Mouse (Mus musculus) limb, embryonic 14.5 days (tissue): ENCODE measurements at regions not wholly inside any gene's neighbourhood (a gene's known extent, or its start where the extent isn't known, plus 50 kb on each side); places are given as distances from the start of the nearest gene placed in this dataset.

Source experiments
- ATAC-seq: fragments of 200-750 bp; cut with Nextera tagmentation; 2 replicates; pipeline ENCODE4 v1.8.0; 2017; ENCODE audit warnings: low read depth, moderate number of reproducible peaks, moderate TSS enrichment; ENCODE audit not compliant: low FRiP score
- DNase-seq: peaks from one replicate; pipeline ENCODE4 v3.0.0-alpha.2; 2015; ENCODE audit warnings: low spot score
- H3K27ac ChIP-seq: fragments of 300-500 bp; sonication (generic); replicated peaks from 2 replicates; pipeline ENCODE4 v1.5.1; 2014; ENCODE audit warnings: low read depth, mild to moderate bottlenecking, low read length, moderate library complexity, mixed read lengths
- H3K27me3 ChIP-seq: fragments of 300-500 bp; sonication (generic); 2 replicates; pipeline ENCODE4 v1.6.1; 2014; ENCODE audit warnings: low read length, mixed read lengths; ENCODE audit not compliant: control insufficient read depth, insufficient read depth
- H3K36me3 ChIP-seq: fragments of 300-500 bp; sonication (generic); 2 replicates; pipeline ENCODE4 v1.6.1; 2014; ENCODE audit warnings: mild to moderate bottlenecking, low read length, moderate library complexity, mixed read lengths; ENCODE audit not compliant: control insufficient read depth, insufficient read depth
- H3K4me1 ChIP-seq: fragments of 300-500 bp; sonication (generic); 2 replicates; pipeline ENCODE4 v1.6.1; 2014; ENCODE audit warnings: antibody characterized with exemption, low read length, mixed read lengths; ENCODE audit not compliant: control insufficient read depth, insufficient read depth
- H3K4me2 ChIP-seq: fragments of 300-500 bp; sonication (generic); replicated peaks from 2 replicates; pipeline ENCODE4 v1.6.1; 2014; ENCODE audit warnings: low read depth, mild to moderate bottlenecking, low read length, moderate library complexity; ENCODE audit not compliant: severe bottlenecking
- H3K4me3 ChIP-seq: fragments of 300-500 bp; sonication (generic); replicated peaks from 2 replicates; pipeline ENCODE4 v1.5.1; 2014; ENCODE audit warnings: low read length
- H3K9ac ChIP-seq: fragments of 300-500 bp; sonication (generic); 2 replicates; pipeline ENCODE4 v1.6.1; 2014; ENCODE audit warnings: mild to moderate bottlenecking, low read depth, low read length, moderate library complexity; ENCODE audit not compliant: severe bottlenecking
- H3K9me3 ChIP-seq: fragments of 300-500 bp; sonication (generic); 2 replicates; pipeline ENCODE4 v1.6.1; 2016; ENCODE audit warnings: low read length; ENCODE audit not compliant: control insufficient read depth
- POLR2A ChIP-seq: fragments of 200-500 bp; IDR thresholded peaks from 2 replicates; pipeline ENCODE4 v1.8.0; 2012; ENCODE audit warnings: inconsistent platforms, mild to moderate bottlenecking, moderate library complexity, borderline replicate concordance; ENCODE audit not compliant: insufficient read depth, insufficient read length; ENCODE audit errors: extremely low read depth
- WGBS: fragments of 180-500 bp; shearing (Covaris S2); extraction: QIAGEN DNeasy Blood & Tissue Kit; methylation state at CpG from one replicate; pipeline ENCODE4 v1.1.7; 2014; 5-methylcytosine and 5-hydroxymethylcytosine counted together

- no peak for ATAC-seq
- WGBS = 87% methylated on average over 7 of the region's 7 CpGs
- TF ChIP-seq POLR2A = no peak
Measured at GRCm38 (mm10) chr15:59804394-59804793, 212.0 kb downstream of the 4933412E24Rik start.

DNA sequence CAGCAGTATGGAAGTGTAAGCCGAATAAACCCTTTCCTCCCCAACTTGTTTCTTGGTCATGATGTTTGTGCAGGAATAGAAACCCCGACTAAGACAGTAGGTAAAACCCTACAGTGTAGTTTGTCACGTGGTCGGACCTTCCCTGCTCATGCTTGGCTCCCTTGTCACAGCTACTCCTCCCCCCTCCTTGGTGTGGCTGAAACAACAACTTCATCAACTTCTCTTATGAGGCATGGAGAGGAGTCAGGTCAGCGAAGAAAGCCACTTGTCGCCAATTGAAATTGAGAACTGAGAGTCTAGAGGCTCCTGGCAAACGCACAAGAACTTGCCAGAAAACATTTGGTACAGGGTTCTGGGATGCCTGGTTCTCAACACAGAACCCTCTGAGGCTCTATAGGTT lies 214.1 kb downstream of the 4933412E24Rik start:
- H3K27me3 ChIP-seq = no peaks in the 10 kb centered on the region
- H3K4me2 ChIP-seq = no peak overlapping the region
- no peaks in the 10 kb centered on the region for H3K36me3 ChIP-seq
- no peaks in the 10 kb centered on the region for H3K9me3 ChIP-seq
- no peak for ATAC-seq
- H3K4me1 ChIP-seq = 0 out of 2 replicates have a peak, but pooled peaks cover 3% of the 10 kb centered on the region
- 91% methylated on average over 6 of the region's 7 CpGs for WGBS
- no peak overlapping the region for H3K4me3 ChIP-seq
- DNase-seq = no peak
- no peak for TF ChIP-seq POLR2A
- H3K9ac ChIP-seq = no peak overlapping the region
- no peak overlapping the region for H3K27ac ChIP-seq

More at GRCm38 (mm10) chr15:59804394-59804793, 212.0 kb downstream of the 4933412E24Rik start:
- no peak for DNase-seq
- Histone ChIP-seq H3K4me2 (no peak overlapping the region), H3K9ac (no peak overlapping the region), H3K27ac (no peak overlapping the region), H3K4me3 (no peak overlapping the region), H3K36me3 (no peaks in the 10 kb centered on the region), H3K27me3 (no peaks in the 10 kb centered on the region), H3K9me3 (no peaks in the 10 kb centered on the region), H3K4me1 (no peaks in the 10 kb centered on the region)

DNA sequence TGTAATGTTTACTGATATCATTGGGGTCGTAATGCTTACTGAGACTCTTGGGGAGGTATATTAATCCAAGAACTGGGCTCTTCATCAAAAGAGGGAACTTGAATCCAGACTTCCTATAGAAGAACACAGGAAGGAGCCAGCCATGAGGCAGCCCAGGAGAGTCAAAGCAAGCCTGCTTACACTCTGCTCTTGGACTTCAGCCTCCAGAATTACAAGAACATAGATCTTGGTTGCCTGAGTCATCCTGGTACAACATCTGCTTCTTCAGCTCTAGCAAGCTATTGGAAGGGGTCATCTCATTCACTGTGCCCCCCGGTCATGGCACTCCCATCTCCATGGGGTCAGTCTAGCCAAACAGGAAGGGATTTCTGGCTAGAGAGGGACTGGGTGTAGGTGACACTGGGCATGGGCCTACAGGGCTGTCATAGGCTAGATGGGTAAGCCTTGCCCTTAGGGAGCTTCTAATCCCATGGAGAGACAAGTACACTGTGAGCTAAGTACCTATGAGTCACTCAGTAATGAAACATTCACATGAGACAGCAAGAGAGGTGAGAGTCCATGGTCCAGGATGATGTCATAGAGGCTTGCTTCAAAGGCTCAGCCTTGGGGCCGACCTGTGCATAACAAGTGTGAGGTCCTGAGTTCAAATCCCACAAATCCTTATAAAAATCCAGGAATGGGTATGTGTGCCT lies 217.1 kb downstream of the 4933412E24Rik start:
- Histone ChIP-seq H3K27ac (no peak overlapping the region), H3K4me3 (no peak overlapping the region), H3K4me2 (no peak overlapping the region), H3K4me1 (0 out of 2 replicates have a peak, but pooled peaks cover 3% of the 10 kb centered on the region), H3K9ac (no peak overlapping the region), H3K36me3 (no peaks in the 10 kb centered on the region), H3K27me3 (no peaks in the 10 kb centered on the region), H3K9me3 (no peaks in the 10 kb centered on the region)
- 85% methylated on average over 3 of the region's 3 CpGs for WGBS
- no peak for TF ChIP-seq POLR2A
- DNase-seq (no peak), ATAC-seq (no peak)

DNA sequence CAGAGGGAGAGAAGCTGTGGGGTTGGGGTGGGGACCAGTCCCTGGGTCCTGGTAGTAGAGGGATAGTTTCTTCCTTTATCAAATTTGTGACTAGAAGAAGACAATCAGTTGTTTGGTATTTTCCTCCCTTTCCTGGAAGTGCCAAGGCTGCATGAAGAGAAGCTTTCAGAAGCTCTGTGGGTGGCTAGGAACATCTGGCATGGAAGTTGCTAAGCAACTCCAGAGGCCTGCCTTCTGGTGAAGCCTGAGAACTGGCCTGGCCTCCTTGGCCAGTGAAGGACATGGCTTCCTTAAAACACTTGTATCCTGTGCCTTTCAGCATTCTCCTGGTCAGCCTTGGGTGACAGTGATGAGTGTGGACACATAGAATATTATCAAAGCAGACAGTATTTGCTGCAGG lies 217.9 kb downstream of the 4933412E24Rik start:
- H3K36me3 ChIP-seq = no peaks in the 10 kb centered on the region
- H3K4me2 ChIP-seq = no peak overlapping the region
- H3K9me3 ChIP-seq = no peaks in the 10 kb centered on the region
- DNase-seq = no peak
- 0 out of 2 replicates have a peak, but pooled peaks cover 3% of the 10 kb centered on the region for H3K4me1 ChIP-seq
- no peak for ATAC-seq
- no peak overlapping the region for H3K4me3 ChIP-seq
- TF ChIP-seq POLR2A = no peak
- no peak overlapping the region for H3K27ac ChIP-seq
- H3K9ac ChIP-seq = no peak overlapping the region
- no peaks in the 10 kb centered on the region for H3K27me3 ChIP-seq

DNA sequence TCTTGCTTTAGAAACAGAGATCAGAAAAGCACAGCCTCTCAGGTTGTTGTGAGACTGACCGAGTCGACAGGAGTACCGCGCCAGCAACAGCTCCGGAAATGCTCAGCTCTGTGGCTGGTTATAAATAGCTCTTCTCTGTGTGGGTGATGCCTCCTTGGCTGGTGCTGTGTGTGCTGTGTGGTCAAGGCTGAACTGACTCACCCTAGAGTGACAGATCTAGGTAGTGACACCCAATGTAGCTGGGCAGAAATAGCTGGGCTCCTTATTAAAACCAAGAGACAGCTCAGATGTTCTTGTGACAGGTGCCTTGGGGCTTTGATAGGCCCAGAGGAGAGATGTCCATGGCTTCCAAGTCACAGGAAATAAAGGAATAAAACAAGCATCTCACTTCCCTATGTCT lies 220.7 kb downstream of the 4933412E24Rik start:
- ATAC-seq (no peak), DNase-seq (no peak)
- H3K9ac ChIP-seq = no peak overlapping the region
- 83% methylated on average over 5 of the region's 5 CpGs for WGBS
- H3K4me3 ChIP-seq = no peak overlapping the region
- H3K27ac ChIP-seq = no peak overlapping the region
- 0 out of 2 replicates have a peak, but pooled peaks cover 3% of the 10 kb centered on the region for H3K4me1 ChIP-seq
- TF ChIP-seq POLR2A = no peak
- no peaks in the 10 kb centered on the region for H3K36me3 ChIP-seq
- no peaks in the 10 kb centered on the region for H3K27me3 ChIP-seq
- H3K9me3 ChIP-seq = no peaks in the 10 kb centered on the region
- H3K4me2 ChIP-seq = no peak overlapping the region
